Mouse (Mus musculus) spleen, adult 18-20 months (tissue): Measurements from ENCODE around the gene Crkl.

Source experiments
- DNase-seq, 2 experiments: peaks; one replicate each; pipeline ENCODE4 v3.0.0; 2022; ENCODE audit warnings: mixed read lengths in 2 of 2

The Crkl gene

GRCm38 (mm10) chr16:17530640-17531288 lies 79.0 kb downstream of the Crkl start, which contains the start of gene Thap7:
TSS of gene Thap7 (minus strand) at chr16:17531136.
- DNase-seq = peak; percentile 92

- peak in 1 of 2 experiments; percentile 33 for DNase-seq
Measured at GRCm38 (mm10) chr16:17532271-17532670, 80.5 kb downstream of the Crkl start.

DNA sequence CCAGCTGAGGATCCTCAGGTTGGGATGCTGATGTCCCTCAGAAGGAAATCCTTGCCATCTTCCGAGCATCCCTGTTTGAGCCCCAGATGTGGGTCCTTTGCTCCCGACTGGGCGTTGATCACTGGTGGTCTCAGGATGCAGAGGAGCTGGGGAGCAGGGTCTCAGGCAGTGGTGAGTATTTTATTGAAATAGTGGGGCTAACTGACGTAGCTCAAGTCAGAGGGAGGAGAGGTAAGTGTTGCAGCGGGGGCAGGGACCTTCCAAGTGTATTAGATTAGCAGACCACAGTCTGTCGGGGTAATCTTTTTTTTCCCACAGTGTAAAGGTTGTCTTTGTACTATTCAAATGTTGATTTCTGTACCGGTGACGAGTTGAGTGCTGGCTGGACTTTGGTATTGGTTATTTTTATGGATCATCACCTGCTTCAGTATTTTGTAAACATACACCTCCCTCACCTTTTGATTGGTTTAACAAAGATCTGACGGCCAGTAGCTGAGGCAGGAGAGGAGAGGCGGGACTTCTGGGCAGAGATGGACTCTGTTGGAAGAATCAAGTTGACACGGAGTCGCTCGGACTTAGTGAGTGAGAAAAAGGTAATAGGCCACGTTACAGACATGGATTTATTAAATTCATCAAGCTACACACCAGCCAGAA lies 81.0 kb downstream of the Crkl start:
- no peak for DNase-seq

GRCm38 (mm10) chr16:17536584-17536983 lies 84.8 kb downstream of the Crkl start:
- DNase-seq = no peak
